Mouse (Mus musculus): ENCODE results near the gene Cryab.

The Cryab gene

GRCm38 (mm10) chr9:50751323-50751722 is at the start of gene Cryab:
Cryab (plus strand) TSS chr9:50751325.
- DNase-seq: no peak

GRCm38 (mm10) chr9:50704907-50705306 is 46.2 kb upstream of the Cryab start:
- no peak for DNase-seq

GRCm38 (mm10) chr9:50709108-50709507 is 42.0 kb upstream of the Cryab start:
- DNase-seq: peak; percentile 66

GRCm38 (mm10) chr9:50711337-50711736 is 39.8 kb upstream of the Cryab start:
- DNase-seq: no peak

- DNase-seq: no peak
Measured at GRCm38 (mm10) chr9:50714188-50714587, 36.9 kb upstream of the Cryab start.

- no peak for DNase-seq
Measured at GRCm38 (mm10) chr9:50718878-50719277, 32.2 kb upstream of the Cryab start.

GRCm38 (mm10) chr9:50721061-50721460 is 30.1 kb upstream of the Cryab start:
- DNase-seq: peak; percentile 37

GRCm38 (mm10) chr9:50722451-50722911 is 28.6 kb upstream of the Cryab start:
- DNase-seq: no peak

GRCm38 (mm10) chr9:50723406-50723805 is 27.7 kb upstream of the Cryab start:
- peak; percentile 82 for DNase-seq

GRCm38 (mm10) chr9:50724147-50724546 is 27.0 kb upstream of the Cryab start:
- no peak for DNase-seq

- no peak for DNase-seq
Measured at GRCm38 (mm10) chr9:50724661-50725330, 26.3 kb upstream of the Cryab start.

- DNase-seq: no peak
Measured at GRCm38 (mm10) chr9:50725921-50726590, 25.1 kb upstream of the Cryab start.

GRCm38 (mm10) chr9:50727171-50727924 is 23.8 kb upstream of the Cryab start:
- DNase-seq: no peak

GRCm38 (mm10) chr9:50727925-50728651 is 23.0 kb upstream of the Cryab start:
- DNase-seq: peak; percentile 86

- DNase-seq: peak; percentile 48
Measured at GRCm38 (mm10) chr9:50729600-50729999, 21.5 kb upstream of the Cryab start.

- no peak for DNase-seq
Measured at GRCm38 (mm10) chr9:50732560-50732959, 18.6 kb upstream of the Cryab start.

- peak; percentile 75 for DNase-seq
Measured at GRCm38 (mm10) chr9:50734989-50735388, 16.1 kb upstream of the Cryab start.

GRCm38 (mm10) chr9:50738914-50739870 is 11.9 kb upstream of the Cryab start, which contains the start of gene Dixdc1:
Dixdc1 (minus strand) TSS chr9:50739517.
- peak; percentile 96 for DNase-seq

GRCm38 (mm10) chr9:50740867-50741784 is 10.0 kb upstream of the Cryab start:
- DNase-seq: no peak

- no peak for DNase-seq
Measured at GRCm38 (mm10) chr9:50742261-50742660, 8.9 kb upstream of the Cryab start.

Measured in kidney, postnatal 10 days (tissue).